Mouse (Mus musculus) right cerebral cortex, postnatal 25 days (tissue): ENCODE data around the gene Mia2.
A peak's percentile ranks its signal among the peaks of the same experiment; 100 is the strongest.
"Not testable (repeated sequence)": the region's sequence is repeated elsewhere in the genome, so short reads cannot be mapped to it uniquely, and the experiment has no call there.

Experiments used
- DNase-seq: peaks from one replicate; pipeline ENCODE4 v3.0.0; 2022

The Mia2 gene

DNA sequence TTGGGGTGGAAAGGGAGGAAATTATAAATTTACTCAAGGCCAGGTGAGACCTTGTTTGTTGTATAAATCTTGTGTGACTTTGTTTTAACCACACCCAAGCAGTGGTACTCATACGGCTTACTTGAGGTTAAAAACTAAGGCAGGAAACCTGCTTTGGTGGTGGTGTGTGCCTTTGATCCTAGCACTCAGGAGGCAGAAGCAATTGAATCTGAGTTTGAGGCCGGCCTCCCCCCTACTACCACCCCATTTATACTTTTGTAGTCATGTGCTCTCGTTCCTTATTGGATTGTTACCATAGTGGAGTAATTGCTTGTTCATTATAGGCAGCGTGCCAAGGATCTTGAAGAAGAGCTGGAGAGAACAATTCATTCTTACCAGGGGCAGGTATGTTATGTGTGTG lies 74.3 kb downstream of the Mia2 start:
- DNase-seq = no peak

- DNase-seq = no peak
These were observed 82.2 kb downstream of the Mia2 start for GRCm38 (mm10) chr12:59177814-59178213.

DNA sequence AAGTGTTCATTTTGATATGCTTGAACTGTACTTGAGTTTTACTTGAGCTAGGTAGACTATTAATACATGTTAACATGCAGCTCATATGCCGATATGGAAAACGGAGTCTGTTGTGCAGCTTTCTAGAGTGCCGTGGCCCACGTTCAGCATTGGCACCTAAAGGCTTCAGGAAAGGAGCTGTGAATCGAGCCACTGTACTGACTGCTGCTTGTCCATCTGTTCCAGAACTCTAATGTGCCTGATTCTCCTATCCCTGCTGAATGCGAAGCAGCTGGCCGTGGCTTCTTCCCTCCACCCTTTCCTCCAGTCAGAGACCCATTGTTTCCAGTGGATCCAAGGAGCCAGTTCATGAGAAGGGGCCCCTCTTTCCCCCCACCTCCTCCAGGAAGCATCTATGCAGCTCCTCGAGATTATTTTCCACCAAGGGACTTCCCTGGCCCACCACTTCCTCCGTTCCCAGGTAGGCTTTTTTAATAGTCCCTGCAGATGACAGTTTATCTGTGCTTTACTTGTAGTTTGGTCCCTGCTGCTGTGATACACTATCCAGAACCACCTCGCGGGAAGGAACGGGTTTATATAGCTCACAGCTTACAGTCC lies 92.6 kb downstream of the Mia2 start:
- DNase-seq = no peak

DNA sequence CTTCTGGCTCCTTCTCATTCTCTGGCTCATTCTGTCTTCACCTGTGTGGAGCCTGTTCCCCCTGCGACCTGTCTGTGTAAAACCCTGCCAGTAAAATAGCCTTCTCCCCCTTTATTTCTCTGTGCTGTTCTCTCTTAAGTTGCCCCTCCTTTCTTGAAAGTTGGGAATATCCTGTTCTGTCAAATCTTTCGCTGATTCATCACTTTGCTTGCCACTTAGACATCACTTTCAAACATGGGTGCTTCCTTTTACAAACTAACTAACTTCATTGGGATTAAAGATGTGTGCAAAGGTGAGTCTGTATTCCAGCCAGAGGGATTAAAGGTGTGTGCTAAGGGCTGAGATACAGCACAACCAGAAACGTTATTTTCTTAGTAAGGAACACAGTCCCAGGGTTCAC lies 98.0 kb downstream of the Mia2 start:
- no peak for DNase-seq

DNA sequence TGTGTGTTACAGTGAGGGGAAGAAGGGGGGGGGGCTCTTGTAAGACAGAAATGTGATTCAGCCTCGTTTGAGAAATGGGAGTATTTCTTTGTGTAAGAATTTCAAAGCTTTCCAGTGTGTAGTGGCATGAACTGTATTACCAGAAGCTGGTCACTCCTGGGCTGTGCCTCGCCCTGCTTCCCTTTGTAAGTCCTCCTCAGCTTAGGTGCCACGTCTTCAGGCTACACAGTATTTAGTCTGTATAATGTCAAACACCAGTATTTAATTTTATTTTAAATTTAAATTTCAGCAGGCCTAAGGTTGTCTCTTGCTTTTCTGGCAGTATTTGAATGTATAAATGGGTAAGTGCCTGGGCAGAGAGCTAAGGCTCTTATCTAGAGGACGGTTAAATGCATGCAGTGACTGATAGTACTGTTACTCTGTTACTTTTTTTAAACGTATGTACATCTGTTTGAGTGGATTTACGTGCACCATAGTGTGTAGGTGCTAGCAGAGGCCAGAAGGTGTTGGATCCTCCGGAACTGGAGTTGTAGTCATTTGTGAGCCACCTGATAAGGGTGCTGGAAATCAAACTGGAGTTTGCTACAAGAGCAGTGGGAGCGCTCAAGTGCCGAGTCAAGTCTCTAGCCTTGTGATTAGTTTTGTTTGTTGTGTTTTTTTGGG lies 98.9 kb downstream of the Mia2 start:
- DNase-seq = no peak

GRCm38 (mm10) chr12:59195065-59195464 lies 99.5 kb downstream of the Mia2 start:
- no peak for DNase-seq

DNA sequence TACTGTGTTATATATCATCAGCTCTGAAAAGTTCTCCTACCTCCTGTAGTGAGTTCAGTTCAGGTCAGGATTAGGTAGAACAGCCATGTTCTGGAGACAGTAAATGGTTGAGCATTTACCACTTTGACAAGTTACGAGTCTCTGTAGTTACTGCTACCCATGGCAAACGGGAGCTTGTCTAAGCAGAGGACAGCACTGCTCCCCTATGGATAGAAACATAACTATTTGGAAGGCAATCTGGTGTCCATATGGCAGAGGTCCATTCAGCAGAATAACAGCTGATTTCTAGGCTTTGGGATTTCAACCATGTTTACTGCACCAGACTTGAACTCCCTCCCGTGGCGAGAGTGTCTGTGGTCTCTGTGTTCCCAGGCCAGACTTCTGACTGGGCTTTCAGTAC lies 100.3 kb downstream of the Mia2 start:
- no peak for DNase-seq

DNA sequence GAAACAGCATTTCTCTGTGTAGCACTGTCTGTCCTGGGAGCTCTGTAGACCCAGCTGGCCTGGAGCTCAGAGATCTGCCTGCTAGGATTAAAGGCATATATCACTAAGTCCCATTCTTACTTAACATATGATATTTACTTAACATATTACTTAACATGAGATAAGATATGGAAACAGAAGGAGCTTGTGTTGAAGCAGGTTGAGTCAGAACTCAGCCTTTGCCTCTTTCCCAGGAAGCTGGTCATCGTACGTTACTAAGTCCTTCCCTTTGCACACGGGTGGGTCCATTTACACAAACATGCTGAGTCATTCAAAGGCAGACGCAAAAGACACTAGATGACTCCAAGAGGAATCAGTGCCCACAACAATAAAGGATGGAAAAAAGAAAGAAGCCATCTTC lies 103.2 kb downstream of the Mia2 start:
- DNase-seq = no peak

DNA sequence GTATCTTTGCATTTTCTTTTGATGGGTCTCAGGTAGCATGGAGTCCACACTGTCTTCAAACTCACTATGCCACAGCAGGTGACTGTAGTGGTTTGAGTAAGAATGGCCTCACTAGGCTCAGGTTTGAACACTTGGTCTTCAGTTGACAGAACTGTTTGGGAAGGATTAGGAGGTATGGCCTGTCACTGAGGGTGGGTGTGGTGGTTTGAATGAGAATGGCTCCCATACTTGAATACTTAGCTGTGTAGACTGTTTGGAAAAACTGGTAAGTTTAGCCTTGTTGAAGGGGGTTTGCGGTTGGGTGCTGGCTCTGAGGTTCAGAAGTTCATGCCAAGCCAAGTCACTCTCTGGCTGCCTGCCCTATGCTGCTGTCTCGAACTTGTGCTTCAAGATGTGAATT lies 103.8 kb downstream of the Mia2 start:
- no peak for DNase-seq

DNA sequence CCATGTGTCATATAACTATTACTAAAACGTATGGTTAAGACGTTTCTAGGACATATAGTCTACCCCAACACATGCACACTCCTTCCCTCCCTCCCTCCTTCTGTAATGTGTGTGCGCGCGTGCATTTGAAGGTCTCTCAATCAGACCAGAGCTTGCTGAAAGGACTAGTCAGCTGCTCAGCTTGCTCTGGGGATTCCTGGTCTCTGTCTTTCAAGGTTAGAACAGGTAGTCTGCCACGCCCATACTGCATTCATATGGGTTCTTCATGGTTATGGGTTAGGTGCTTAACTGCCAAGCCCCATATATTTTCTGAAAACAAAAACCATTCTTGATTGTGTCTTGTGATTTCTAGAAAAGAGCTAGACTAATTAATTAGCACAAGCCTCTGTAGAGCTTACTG lies 110.0 kb downstream of the Mia2 start:
- DNase-seq = no peak

DNA sequence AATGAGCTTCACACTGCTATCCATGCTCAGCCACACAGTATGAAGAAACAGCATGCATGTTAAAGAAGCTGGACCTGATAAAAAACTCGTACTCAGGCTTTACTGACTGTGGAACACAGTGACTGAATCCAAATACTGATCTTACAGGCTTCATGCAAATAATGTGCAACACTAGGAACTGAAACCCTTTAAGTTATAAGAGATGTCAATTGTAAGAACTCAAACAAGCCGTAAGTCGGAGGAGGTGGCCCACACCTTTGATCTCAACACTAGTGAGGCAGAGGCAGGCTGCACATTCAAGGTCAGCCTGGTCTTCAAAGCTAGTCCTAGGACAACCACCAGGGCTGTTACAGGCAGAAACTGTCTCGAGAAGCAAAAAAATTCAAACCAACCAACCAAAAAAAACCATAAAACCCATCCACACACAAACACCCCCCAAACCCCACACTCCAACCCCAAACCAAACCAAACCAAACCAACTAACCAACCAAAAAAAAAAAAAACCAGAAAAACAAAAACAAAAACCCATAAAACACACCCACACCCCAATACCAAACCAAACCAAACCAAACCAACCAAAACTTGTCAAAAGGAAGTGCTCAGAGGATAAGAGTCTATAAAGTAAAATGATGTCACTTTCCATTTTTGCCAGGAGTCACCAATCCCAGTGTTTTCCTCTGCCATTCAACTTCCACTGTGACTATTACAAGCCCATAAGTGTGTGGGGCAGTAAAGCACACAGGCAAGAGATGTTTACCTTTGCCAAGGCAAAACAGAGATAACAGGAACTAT lies 110.8 kb downstream of the Mia2 start:
- DNase-seq = no peak

DNA sequence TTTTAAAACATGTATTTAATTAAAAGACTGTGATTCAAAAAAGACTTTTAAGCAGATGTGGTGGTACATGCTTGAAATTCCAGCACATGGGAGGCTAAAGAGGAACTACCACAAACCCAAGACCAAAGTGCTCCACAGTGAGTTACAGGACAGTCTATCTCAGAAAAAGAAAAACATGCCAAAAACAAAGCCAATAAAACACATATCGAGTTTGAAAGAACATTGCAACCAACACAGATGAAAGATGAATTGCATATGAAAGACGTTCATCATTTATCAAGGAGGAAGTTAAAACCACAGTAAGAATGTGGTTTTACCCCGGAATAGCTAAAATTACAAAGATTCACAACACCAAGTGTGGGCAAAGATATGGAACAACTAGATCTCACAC lies 111.4 kb downstream of the Mia2 start:
- DNase-seq = no peak

DNA sequence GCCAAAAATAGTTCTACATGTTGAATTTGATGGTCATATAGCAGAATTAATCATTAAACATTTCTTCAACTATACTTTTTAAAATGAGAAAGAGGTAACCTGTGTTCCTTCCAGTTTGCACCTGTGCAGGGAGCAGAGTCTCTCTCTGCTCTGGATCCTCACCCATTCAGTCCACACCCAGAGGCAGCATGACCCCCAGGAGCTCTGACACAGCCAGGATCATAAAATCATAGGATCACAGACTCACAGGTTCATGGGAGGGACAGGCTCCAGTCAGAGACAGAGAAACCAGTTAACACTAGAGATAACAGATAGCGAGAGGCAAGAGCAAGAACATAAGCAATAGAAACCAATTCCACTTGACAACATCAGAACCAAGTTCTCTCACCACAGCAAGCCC lies 112.2 kb downstream of the Mia2 start:
- DNase-seq = no peak

DNA sequence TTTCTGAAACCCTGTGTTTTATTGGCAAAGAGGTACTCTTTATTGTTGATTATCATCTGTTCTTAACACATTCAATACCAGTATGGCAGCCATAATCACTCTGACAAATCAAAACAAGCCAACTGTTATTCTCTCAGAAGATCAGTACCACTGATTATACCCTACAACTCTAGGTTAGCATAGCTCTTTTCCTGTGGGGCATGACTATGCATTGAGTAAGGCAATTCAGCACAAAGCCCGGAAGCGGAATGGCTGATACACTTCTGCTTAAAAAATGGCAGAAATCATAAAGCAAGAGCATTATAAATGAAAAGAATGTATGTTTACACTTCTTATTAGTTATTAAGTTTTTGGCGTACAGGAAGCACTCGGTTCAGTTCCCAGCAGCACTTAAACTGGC lies 120.6 kb downstream of the Mia2 start:
- DNase-seq = no peak

DNA sequence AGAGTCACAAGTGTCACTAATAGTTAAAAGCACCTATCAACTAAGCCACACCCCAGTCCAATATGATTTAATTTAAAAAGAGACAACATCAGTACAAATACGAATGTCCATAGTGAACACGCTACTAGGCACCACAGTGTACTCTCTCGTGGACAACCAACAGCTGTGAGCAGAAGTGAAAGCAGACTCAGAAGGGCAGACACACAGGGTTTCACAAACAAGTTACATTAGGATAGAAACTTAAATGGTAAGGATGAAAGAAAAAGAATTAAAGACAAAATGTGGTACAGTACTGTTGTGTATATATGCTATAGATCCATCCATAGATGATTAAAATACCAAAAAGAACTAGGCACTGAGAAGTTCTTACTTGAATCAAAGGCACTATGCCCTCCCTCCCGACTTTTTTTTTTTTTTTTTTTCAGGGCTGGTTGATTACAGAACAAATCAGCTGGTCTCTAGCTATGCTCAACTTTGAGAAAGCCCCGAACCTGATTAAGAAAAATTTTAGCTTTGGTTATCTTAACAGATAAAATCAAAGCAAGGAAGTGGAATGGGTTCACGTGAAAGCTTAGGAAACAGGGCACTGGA lies 121.2 kb downstream of the Mia2 start:
- no peak for DNase-seq

DNA sequence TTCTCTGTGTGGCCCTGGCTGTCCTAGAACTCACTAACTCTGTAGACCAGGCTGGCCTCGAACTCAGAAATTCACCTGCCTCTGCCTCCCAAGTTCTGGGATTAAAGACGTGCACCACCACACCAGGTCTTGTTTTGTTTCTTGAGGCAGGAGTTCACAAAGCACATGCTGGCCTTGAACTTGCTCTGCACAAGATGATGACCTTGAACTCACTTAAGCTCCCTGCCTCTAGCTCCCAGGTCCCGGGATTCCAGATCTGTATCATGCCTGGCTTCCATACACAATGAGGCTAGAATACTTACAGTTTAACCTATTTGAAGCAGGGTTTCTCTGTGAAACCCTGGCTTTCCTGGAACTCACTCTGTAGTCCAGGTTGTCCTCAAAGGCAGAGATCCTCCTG lies 121.7 kb downstream of the Mia2 start:
- DNase-seq = no peak

GRCm38 (mm10) chr12:59218640-59219321 lies 123.2 kb downstream of the Mia2 start:
- peak; percentile 70 for DNase-seq

GRCm38 (mm10) chr12:59219325-59220225 lies 124.0 kb downstream of the Mia2 start, which contains the start of gene Fbxo33:
TSS of gene Fbxo33 (minus strand) at chr12:59219725.
- DNase-seq = peak; percentile 94

DNA sequence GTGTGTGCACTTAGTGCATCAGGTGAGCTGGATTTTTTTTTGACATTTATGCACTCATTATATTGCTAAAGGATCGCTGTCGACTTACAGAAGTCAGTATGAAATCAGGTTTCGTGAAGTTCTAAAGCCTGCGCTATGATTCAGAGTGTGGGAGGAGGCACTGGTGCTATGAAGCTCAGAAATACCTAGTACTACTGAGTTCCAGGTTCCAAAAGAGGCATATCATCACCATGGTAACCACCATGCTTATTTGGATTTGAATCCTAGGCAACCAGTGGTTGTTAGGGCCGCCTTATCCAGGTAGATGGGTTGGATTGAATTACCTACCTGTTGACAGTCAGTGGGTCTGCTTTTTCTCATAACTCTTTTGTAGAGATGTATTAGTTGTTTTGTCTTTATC lies 132.8 kb downstream of the Mia2 start:
- no peak for DNase-seq

DNA sequence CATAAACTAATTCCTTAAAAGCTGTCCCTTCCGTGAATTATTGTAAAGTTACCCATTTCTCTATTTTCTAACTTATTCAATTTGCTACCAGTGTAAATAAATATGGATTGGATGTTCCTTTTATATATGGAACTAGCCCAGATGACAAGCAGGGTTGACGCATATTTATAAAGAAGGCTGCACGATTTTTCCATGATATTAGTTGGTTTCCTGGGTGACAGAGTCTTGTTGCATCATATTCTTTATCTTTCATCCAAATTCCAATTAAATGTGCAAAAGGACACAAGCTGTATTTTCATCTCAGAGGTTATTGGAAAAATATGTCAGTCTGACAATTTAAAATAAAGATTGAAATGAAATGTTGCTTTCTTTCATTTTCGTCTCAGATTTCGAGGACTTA lies 142.8 kb downstream of the Mia2 start:
- DNase-seq = no peak

DNA sequence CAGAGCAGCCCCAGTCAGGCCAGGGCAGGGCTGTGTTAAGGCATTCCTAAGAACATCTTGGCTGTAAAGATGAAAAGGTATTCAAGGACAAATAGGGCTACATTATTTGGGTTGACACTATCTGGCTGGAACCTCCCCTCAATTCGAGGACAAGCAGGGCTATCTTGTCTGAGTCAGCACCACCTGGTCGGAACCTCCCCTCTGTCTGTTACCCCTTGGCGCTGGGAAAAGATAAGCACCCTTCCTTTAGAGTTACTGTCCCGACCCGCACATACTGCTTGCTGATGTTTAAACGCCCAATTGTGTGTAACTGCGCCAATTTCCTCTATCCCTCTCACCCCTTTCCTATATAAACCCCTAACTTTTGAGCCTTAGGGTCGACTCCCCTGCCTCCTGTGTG lies 145.4 kb downstream of the Mia2 start:
- not testable (repeated sequence) for DNase-seq
